Mouse (Mus musculus): ENCODE measurements around the gene Oasl1.

- TF ChIP-seq POLR2A (IDR thresholded peaks at IDR 0.05; ENCODE audit: low read depth, low read length) (no peak), CTCF (conservative IDR thresholded peaks at IDR 0.05; ENCODE audit: insufficient read depth, insufficient read length, low read depth, low read length) (no peak)
Observed at GRCm38 (mm10) chr5:114978473-114978872, 55.4 kb downstream of the Oasl1 start.

All from kidney, adult 2 months (tissue).